Mouse (Mus musculus): ENCODE data around the gene Zic5. TPM values are rescaled to one million over a fixed set of nuclear protein-coding genes. Genes with fewer than 3 reads are reported as not detected.
"Not testable (repeated sequence)": the region's sequence is repeated elsewhere in the genome, so short reads cannot be mapped to it uniquely, and the experiment has no call there.

The Zic5 gene
- polyA plus RNA-seq, 1 experiment = 3.3 TPM

GRCm38 (mm10) chr14:122459776-122460175 is 5.7 kb downstream of the Zic5 start:
- no peak for TF ChIP-seq POLR2A (IDR thresholded peaks at IDR 0.05; ENCODE audit: extremely low read depth, insufficient read depth, low read length)
- TF ChIP-seq CTCF (IDR thresholded peaks at IDR 0.05; ENCODE audit: extremely low read depth, insufficient read depth, low read length) = no peak
- no peak overlapping the region for H3K27ac ChIP-seq (ENCODE audit: insufficient read depth, low read length)
- no peak overlapping the region for H3K4me3 ChIP-seq (ENCODE audit: insufficient read depth, low read length)
- H3K4me1 ChIP-seq (ENCODE audit: control insufficient read depth, insufficient read depth, low read length) = no peaks in the 10 kb centered on the region

GRCm38 (mm10) chr14:122459332-122459731 is 6.1 kb downstream of the Zic5 start:
- H3K4me1 ChIP-seq (ENCODE audit: control insufficient read depth, insufficient read depth, low read length); H3K4me3 ChIP-seq (ENCODE audit: insufficient read depth, low read length); H3K27ac ChIP-seq (ENCODE audit: insufficient read depth, low read length): not testable (repeated sequence)

- no peak for TF ChIP-seq POLR2A (IDR thresholded peaks at IDR 0.05; ENCODE audit: extremely low read depth, insufficient read depth, low read length)
- TF ChIP-seq CTCF (IDR thresholded peaks at IDR 0.05; ENCODE audit: extremely low read depth, insufficient read depth, low read length) = no peak
- Histone ChIP-seq H3K4me1 (ENCODE audit: control insufficient read depth, insufficient read depth, low read length) (no peaks in the 10 kb centered on the region), H3K27ac (ENCODE audit: insufficient read depth, low read length) (no peak overlapping the region), H3K4me3 (ENCODE audit: insufficient read depth, low read length) (no peak overlapping the region)
These were observed 9.9 kb downstream of the Zic5 start for GRCm38 (mm10) chr14:122455562-122455958.

- H3K4me3 ChIP-seq (ENCODE audit: insufficient read depth, low read length) = no peak overlapping the region
- H3K4me1 ChIP-seq (ENCODE audit: control insufficient read depth, insufficient read depth, low read length) = no peaks in the 10 kb centered on the region
- TF ChIP-seq POLR2A (IDR thresholded peaks at IDR 0.05; ENCODE audit: extremely low read depth, insufficient read depth, low read length) = no peak
- TF ChIP-seq CTCF (IDR thresholded peaks at IDR 0.05; ENCODE audit: extremely low read depth, insufficient read depth, low read length) = no peak
- no peak overlapping the region for H3K27ac ChIP-seq (ENCODE audit: insufficient read depth, low read length)
These were observed 10.4 kb downstream of the Zic5 start for GRCm38 (mm10) chr14:122454901-122455561.

GRCm38 (mm10) chr14:122453996-122454738 is 11.3 kb downstream of the Zic5 start:
- Histone ChIP-seq H3K27ac (ENCODE audit: insufficient read depth, low read length) (peak overlapping the region; percentile 71; the same call in 1 of the 2 replicates), H3K4me1 (ENCODE audit: control insufficient read depth, insufficient read depth, low read length) (no peaks in the 10 kb centered on the region), H3K4me3 (ENCODE audit: insufficient read depth, low read length) (no peak overlapping the region)
- TF ChIP-seq CTCF (IDR thresholded peaks at IDR 0.05; ENCODE audit: extremely low read depth, insufficient read depth, low read length) (no peak), POLR2A (IDR thresholded peaks at IDR 0.05; ENCODE audit: extremely low read depth, insufficient read depth, low read length) (no peak)

- H3K4me1 ChIP-seq (ENCODE audit: control insufficient read depth, insufficient read depth, low read length) = no peaks in the 10 kb centered on the region
- H3K27ac ChIP-seq (ENCODE audit: insufficient read depth, low read length) = peak overlapping the region; percentile 89
- TF ChIP-seq CTCF (IDR thresholded peaks at IDR 0.05; ENCODE audit: extremely low read depth, insufficient read depth, low read length) = no peak
- TF ChIP-seq POLR2A (IDR thresholded peaks at IDR 0.05; ENCODE audit: extremely low read depth, insufficient read depth, low read length) = no peak
- H3K4me3 ChIP-seq (ENCODE audit: insufficient read depth, low read length) = no peak overlapping the region
These were observed 12.0 kb downstream of the Zic5 start for GRCm38 (mm10) chr14:122453388-122453995.

GRCm38 (mm10) chr14:122452701-122453387 is 12.6 kb downstream of the Zic5 start:
- H3K27ac ChIP-seq (ENCODE audit: insufficient read depth, low read length) = peak overlapping the region; percentile 89
- no peaks in the 10 kb centered on the region for H3K4me1 ChIP-seq (ENCODE audit: control insufficient read depth, insufficient read depth, low read length)
- TF ChIP-seq CTCF (IDR thresholded peaks at IDR 0.05; ENCODE audit: extremely low read depth, insufficient read depth, low read length) = no peak
- TF ChIP-seq POLR2A (IDR thresholded peaks at IDR 0.05; ENCODE audit: extremely low read depth, insufficient read depth, low read length) = no peak
- H3K4me3 ChIP-seq (ENCODE audit: insufficient read depth, low read length) = no peak overlapping the region

GRCm38 (mm10) chr14:122451551-122452145 is 13.8 kb downstream of the Zic5 start:
- no peak overlapping the region for H3K4me3 ChIP-seq (ENCODE audit: insufficient read depth, low read length)
- no peak overlapping the region for H3K27ac ChIP-seq (ENCODE audit: insufficient read depth, low read length)
- H3K4me1 ChIP-seq (ENCODE audit: control insufficient read depth, insufficient read depth, low read length) = no peaks in the 10 kb centered on the region
- no peak for TF ChIP-seq POLR2A (IDR thresholded peaks at IDR 0.05; ENCODE audit: extremely low read depth, insufficient read depth, low read length)
- TF ChIP-seq CTCF (IDR thresholded peaks at IDR 0.05; ENCODE audit: extremely low read depth, insufficient read depth, low read length) = no peak

Data from cortical plate, adult 2 months (tissue).